ENCODE assay signal across 20 mouse cellular contexts in genomic region chr9:76659798-76660197, GRCm38 (mm10).
A peak's percentile ranks its signal among the peaks of the same experiment; 100 is the strongest.
DNase-seq lines count a peak whose midpoint lies in the region; ATAC-seq and TF ChIP-seq lines count a peak whose summit lies in the region.
"Had no signal": no experiment of that assay in that cellular context is flagged by ENCODE, and none has a peak within 500 bp of the region (broad histone marks: within the 10 kb centered on the region; RNA-seq: fewer than 3 reads in every experiment).

No protein-coding gene starts in this region.

- no peak overlapping the region for H3K4me2 ChIP-seq in lung, embryonic 14.5 days
- no peak overlapping the region for H3K4me2 ChIP-seq in embryonic facial prominence, embryonic 11.5 days (ENCODE audit: low read depth, low read length)
- H3K4me2 ChIP-seq in intestine, embryonic 16.5 days (ENCODE audit: low read depth, low read length), result no peak overlapping the region
- H3K4me2 ChIP-seq: embryonic facial prominence, embryonic 12.5 days; heart, embryonic 11.5 days; kidney, embryonic 15.5 days; limb, embryonic 15.5 days had no signal

- no peaks in the 10 kb centered on the region for H3K4me1 ChIP-seq in lung, embryonic 14.5 days (ENCODE audit: insufficient read depth)
- no peaks in the 10 kb centered on the region for H3K4me1 ChIP-seq in lung, adult 2 months (ENCODE audit: control insufficient read depth, insufficient read depth, low read length)
- no peaks in the 10 kb centered on the region for H3K4me1 ChIP-seq in embryonic facial prominence, embryonic 11.5 days (ENCODE audit: control insufficient read depth, insufficient read depth, low read length)
- H3K4me1 ChIP-seq in intestine, embryonic 16.5 days (ENCODE audit: control insufficient read depth, insufficient read depth, low read length), result no peaks in the 10 kb centered on the region
- H3K4me1 ChIP-seq: embryonic facial prominence, embryonic 12.5 days; kidney, embryonic 15.5 days; limb, embryonic 15.5 days; megakaryocyte, embryonic 14.5 days had no signal

- ATAC-seq in lung, embryonic 14.5 days (ENCODE audit: insufficient read depth), result no peak
- no peak for ATAC-seq in embryonic facial prominence, embryonic 11.5 days (replicated peaks; ENCODE audit: insufficient number of reproducible peaks, low FRiP score, low TSS enrichment, low read depth)
- ATAC-seq in intestine, embryonic 16.5 days, result peak; percentile 89
- ATAC-seq: liver, postnatal 0 days; midbrain, embryonic 16.5 days had no signal

- WGBS in lung, embryonic 14.5 days, result 47% methylated on average over 3 of the region's 3 CpGs
- WGBS in lung, adult 2 months, result 59% methylated on average over 3 of the region's 3 CpGs
- 7% methylated on average over 3 of the region's 3 CpGs for WGBS in embryonic facial prominence, embryonic 11.5 days
- WGBS in intestine, embryonic 16.5 days, result 25% methylated on average over 3 of the region's 3 CpGs

- no peak overlapping the region for H3K27ac ChIP-seq in lung, embryonic 14.5 days (ENCODE audit: low read depth)
- H3K27ac ChIP-seq in embryonic facial prominence, embryonic 11.5 days (replicated peaks; ENCODE audit: low read depth, low read length), result no peak overlapping the region
- no peak overlapping the region for H3K27ac ChIP-seq in intestine, embryonic 16.5 days (ENCODE audit: low read length)
- H3K27ac ChIP-seq: embryonic facial prominence, embryonic 12.5 days; kidney, embryonic 15.5 days; limb, embryonic 15.5 days had no signal

- DNase-seq in lung, embryonic 14.5 days, result peak; percentile 22
- DNase-seq in lung, adult 2 months, result no peak
- DNase-seq in embryonic facial prominence, embryonic 11.5 days (ENCODE audit: low spot score), result peak; percentile 29
- peak; percentile 73 for DNase-seq in retina, postnatal 1 day
- no peak for DNase-seq in urinary bladder, postnatal 14 days (ENCODE audit: low spot score)
- no peak for DNase-seq in right cerebral cortex, postnatal 14 days
- no peak for DNase-seq in gastrocnemius, postnatal 25 days
- DNase-seq: B cell, adult 2 months; cerebellum, adult 9-11 months; heart, postnatal 10 days; kidney, postnatal 4 days; liver, postnatal 0 days; thymus, postnatal 14 days had no signal

- H3K9ac ChIP-seq in lung, embryonic 14.5 days, result no peak overlapping the region
- H3K9ac ChIP-seq in embryonic facial prominence, embryonic 11.5 days (replicated peaks; ENCODE audit: low read length), result no peak overlapping the region
- no peak overlapping the region for H3K9ac ChIP-seq in intestine, embryonic 16.5 days (ENCODE audit: low read depth, low read length)
- H3K9ac ChIP-seq: embryonic facial prominence, embryonic 12.5 days; kidney, embryonic 15.5 days; limb, embryonic 15.5 days; liver, postnatal 0 days had no signal

- H3K4me3 ChIP-seq in lung, embryonic 14.5 days (ENCODE audit: low read depth, low read length), result no peak overlapping the region
- H3K4me3 ChIP-seq in lung, adult 2 months (replicated peaks; ENCODE audit: extremely low read depth, low read depth, low read length), result no peak overlapping the region
- H3K4me3 ChIP-seq in embryonic facial prominence, embryonic 11.5 days (ENCODE audit: low read depth, low read length), result no peak overlapping the region
- no peak overlapping the region for H3K4me3 ChIP-seq in intestine, embryonic 16.5 days (ENCODE audit: low read length)
- H3K4me3 ChIP-seq: embryonic facial prominence, embryonic 12.5 days; kidney, embryonic 15.5 days; limb, embryonic 15.5 days; megakaryocyte, embryonic 14.5 days had no signal

- no peaks in the 10 kb centered on the region for H3K9me3 ChIP-seq in lung, embryonic 14.5 days (ENCODE audit: low read depth, low read length)
- H3K9me3 ChIP-seq in embryonic facial prominence, embryonic 11.5 days (replicated peaks; ENCODE audit: control insufficient read depth, low read length), result no peaks in the 10 kb centered on the region
- H3K9me3 ChIP-seq in intestine, embryonic 16.5 days (ENCODE audit: control insufficient read depth, low read length), result no peaks in the 10 kb centered on the region
- H3K9me3 ChIP-seq: embryonic facial prominence, embryonic 12.5 days; kidney, embryonic 15.5 days; limb, embryonic 15.5 days; megakaryocyte, embryonic 14.5 days had no signal

- H3K27me3 ChIP-seq in lung, embryonic 14.5 days (ENCODE audit: insufficient read depth, low read length), result no peaks in the 10 kb centered on the region
- no peaks in the 10 kb centered on the region for H3K27me3 ChIP-seq in embryonic facial prominence, embryonic 11.5 days (ENCODE audit: control insufficient read depth, insufficient read depth, low read length)
- H3K27me3 ChIP-seq in intestine, embryonic 16.5 days (replicated peaks; ENCODE audit: control insufficient read depth, insufficient read depth, low read length), result no peaks in the 10 kb centered on the region
- H3K27me3 ChIP-seq: embryonic facial prominence, embryonic 12.5 days; kidney, embryonic 15.5 days; limb, embryonic 15.5 days; megakaryocyte, embryonic 14.5 days had no signal

- TF ChIP-seq POLR2A in lung, adult 2 months (IDR thresholded peaks at IDR 0.05; ENCODE audit: borderline replicate concordance, extremely low read depth, low read depth, low read length), result no peak

- no peak for TF ChIP-seq CTCF in lung, embryonic 14.5 days (IDR thresholded peaks at IDR 0.05; ENCODE audit: low read depth)
- no peak for TF ChIP-seq CTCF in lung, adult 2 months (IDR thresholded peaks at IDR 0.05; ENCODE audit: insufficient read depth, low read length)

- H3K36me3 ChIP-seq in lung, embryonic 14.5 days (ENCODE audit: insufficient read depth), result no peaks in the 10 kb centered on the region
- no peaks in the 10 kb centered on the region for H3K36me3 ChIP-seq in embryonic facial prominence, embryonic 11.5 days (replicated peaks; ENCODE audit: control insufficient read depth, insufficient read depth, low read depth, low read length)
- H3K36me3 ChIP-seq in intestine, embryonic 16.5 days (ENCODE audit: control insufficient read depth, insufficient read depth, low read length), result no peaks in the 10 kb centered on the region
- H3K36me3 ChIP-seq: embryonic facial prominence, embryonic 12.5 days; kidney, embryonic 15.5 days; limb, embryonic 15.5 days had no signal

Comparison
In these comparisons a context has a peak if more than half of its experiments do, and no peak if none do; other contexts are left out.
1. DNase-seq: peak in lung, embryonic 14.5 days (single experiment), embryonic facial prominence, embryonic 11.5 days (single experiment) and retina, postnatal 1 day (single experiment); none in lung, adult 2 months (single experiment), urinary bladder, postnatal 14 days (single experiment), right cerebral cortex, postnatal 14 days (single experiment) and gastrocnemius, postnatal 25 days (single experiment).